Mouse (Mus musculus) heart, postnatal 0 days (tissue): ENCODE measurements at regions not wholly inside any gene's neighbourhood (a gene's known extent, or its start where the extent isn't known, plus 50 kb on each side); places are given as distances from the start of the nearest gene placed in this dataset.
A peak's percentile ranks its signal among the peaks of the same experiment; 100 is the strongest.

Experiments
- CTCF ChIP-seq: IDR thresholded peaks from 2 replicates; pipeline ENCODE4 v1.5.1; 2016; ENCODE audit warnings: antibody characterized with exemption, control low read depth, low read depth
- EP300 ChIP-seq: IDR thresholded peaks from 2 replicates; pipeline ENCODE4 v1.6.1; 2016; ENCODE audit warnings: antibody characterized with exemption, low read depth

- TF ChIP-seq CTCF (no peak), EP300 (peak; percentile 86)
These were observed 62.3 kb upstream of the Ctnnb1 start for GRCm38 (mm10) chr9:120866709-120867108.
